Mouse (Mus musculus) spleen, adult 2 months (tissue): Measurements from ENCODE around the gene Plcd1. TPM values are rescaled to one million over a fixed set of nuclear protein-coding genes. Genes with fewer than 3 reads are reported as not detected.

Experiments
- DNase-seq, 2 experiments: peaks; one replicate each; pipeline versions ENCODE4 v3.0.0 to v3.0.0-alpha.2; 2012 to 2021; ENCODE audit warnings: low spot score in 2 of 2, low read depth in 1 of 2
- H3K27ac ChIP-seq: fragments of 200-500 bp; 2 replicates; pipeline ENCODE4 v1.5.1; 2012; ENCODE audit warnings: low read length, inconsistent platforms; ENCODE audit not compliant: insufficient read depth
- H3K27me3 ChIP-seq: fragments of 200-500 bp; 2 replicates; pipeline ENCODE4 v1.6.1; 2012; ENCODE audit warnings: mild to moderate bottlenecking, moderate library complexity, low read length, inconsistent platforms; ENCODE audit not compliant: control insufficient read depth, insufficient read depth
- H3K36me3 ChIP-seq: fragments of 200-500 bp; 2 replicates; pipeline ENCODE4 v1.6.1; 2012; ENCODE audit warnings: mild to moderate bottlenecking, low read length, inconsistent platforms; ENCODE audit not compliant: control insufficient read depth, insufficient read depth
- H3K4me1 ChIP-seq: fragments of 200-500 bp; 2 replicates; pipeline ENCODE4 v1.6.1; 2011; ENCODE audit warnings: inconsistent platforms; ENCODE audit not compliant: control insufficient read depth, insufficient read depth, insufficient read length
- H3K4me3 ChIP-seq: fragments of 200-500 bp; 2 replicates; pipeline ENCODE4 v1.5.1; 2011; ENCODE audit warnings: mild to moderate bottlenecking, inconsistent platforms; ENCODE audit not compliant: insufficient read depth, insufficient read length; ENCODE audit errors: extremely low read depth
- CTCF ChIP-seq: fragments of 200-500 bp; IDR thresholded peaks from 2 replicates; pipeline ENCODE4 v1.5.1; 2011; ENCODE audit warnings: mild to moderate bottlenecking, inconsistent platforms; ENCODE audit not compliant: insufficient read depth, insufficient read length, insufficient replicate concordance; ENCODE audit errors: extremely low read depth
- POLR2A ChIP-seq: fragments of 200-500 bp; IDR thresholded peaks from 2 replicates; pipeline ENCODE4 v1.6.1; 2011; ENCODE audit warnings: low read depth, low read length, inconsistent platforms
- WGBS: fragments of 180-500 bp; shearing (Covaris S2); methylation state at CpG from one replicate; pipeline ENCODE4 v1.1.7; 2018; 5-methylcytosine and 5-hydroxymethylcytosine counted together
- polyA plus RNA-seq: library from polyadenylated mRNA; depleted of rRNA; stranded (reverse); fragments of >200 nt; gene quantifications from 2 replicates; pipeline ENCODE4 v1.2.3, GENCODE M21; 2012

Gene Plcd1
- polyA plus RNA-seq, 1 experiment, result 6.3 TPM

DNA sequence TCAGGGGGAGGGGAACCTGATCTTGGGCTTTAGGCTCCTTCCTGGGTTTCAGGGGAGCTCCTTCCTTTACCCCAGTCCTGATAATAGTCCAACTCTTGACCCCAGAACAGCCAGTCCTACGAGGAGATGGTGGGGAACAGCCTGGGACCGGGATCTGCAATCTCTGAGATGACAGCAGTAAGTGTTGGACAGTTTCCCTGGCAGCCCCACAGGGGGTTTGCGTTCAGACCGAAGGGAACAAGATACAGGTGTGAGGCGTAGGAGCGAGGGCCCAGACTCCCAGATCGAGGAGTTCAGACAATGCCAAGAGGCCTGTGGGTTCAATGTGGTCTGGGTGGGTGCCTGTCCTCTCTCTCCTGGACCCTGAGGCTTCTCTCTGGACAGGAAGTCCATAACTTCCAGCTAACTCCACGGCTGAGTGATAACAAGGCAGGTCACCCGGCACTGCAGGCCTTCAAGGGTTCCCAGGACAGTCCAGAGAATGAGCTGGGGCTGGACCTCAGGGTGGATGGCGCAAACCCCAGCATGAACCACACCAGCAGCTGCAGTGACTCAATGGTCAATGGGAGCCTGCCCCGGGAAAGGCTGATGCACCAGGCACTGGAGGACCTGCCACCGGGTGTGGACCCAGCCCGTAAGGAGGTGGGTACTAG, 23.0 kb downstream of the Plcd1 start:
- no peak for DNase-seq
- Histone ChIP-seq H3K27ac (no peak overlapping the region), H3K27me3 (no peaks in the 10 kb centered on the region), H3K4me1 (no peaks in the 10 kb centered on the region), H3K4me3 (no peak overlapping the region), H3K36me3 (no peaks in the 10 kb centered on the region)
- WGBS, result 87% methylated on average over 13 of the region's 13 CpGs
- TF ChIP-seq POLR2A (no peak), CTCF (no peak)

DNA sequence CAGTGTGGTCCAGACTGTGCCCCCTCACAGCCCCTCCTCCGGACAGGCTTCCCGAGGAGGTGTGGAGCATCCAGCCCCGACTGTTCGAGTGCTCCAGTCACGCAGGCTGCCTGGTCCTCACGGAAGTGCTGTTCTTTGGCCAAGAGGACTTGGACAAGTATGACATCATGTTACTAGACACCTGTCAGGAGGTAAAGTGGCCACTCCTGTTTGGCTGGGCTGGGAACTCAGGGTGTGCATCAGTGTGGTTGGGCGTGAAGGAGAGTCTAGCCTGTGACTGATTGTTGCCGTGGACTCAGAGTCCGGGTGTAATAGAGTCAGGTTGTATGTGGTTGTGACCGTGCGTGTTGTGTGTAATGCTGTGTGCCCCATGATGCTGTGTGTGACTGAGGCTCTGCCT, 25.0 kb downstream of the Plcd1 start:
- TF ChIP-seq CTCF (no peak), POLR2A (no peak)
- Histone ChIP-seq H3K27ac (no peak overlapping the region), H3K4me3 (no peak overlapping the region), H3K27me3 (no peaks in the 10 kb centered on the region), H3K4me1 (no peaks in the 10 kb centered on the region), H3K36me3 (no peaks in the 10 kb centered on the region)
- no peak for DNase-seq
- 93% methylated on average over 11 of the region's 11 CpGs for WGBS

DNA sequence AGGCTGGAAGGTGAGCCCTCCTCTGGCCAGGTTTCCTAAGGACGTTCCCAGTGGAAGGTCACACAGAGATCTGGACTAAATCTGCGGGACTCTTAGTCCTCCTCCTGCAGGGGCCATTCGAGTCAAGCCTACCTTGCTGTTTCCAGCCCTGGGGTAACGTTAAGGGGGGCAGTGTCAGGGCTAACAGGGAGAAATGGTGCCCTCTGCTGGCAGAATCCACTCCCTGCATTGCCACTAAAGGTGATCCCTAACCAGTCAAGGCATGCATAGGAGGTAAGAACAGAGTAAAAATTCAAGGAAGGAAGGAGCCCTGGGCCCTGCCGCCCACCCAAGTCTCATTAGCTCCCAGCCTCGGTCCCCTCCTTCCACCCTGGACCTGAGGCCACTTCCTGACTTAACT, 25.7 kb downstream of the Plcd1 start:
- Histone ChIP-seq H3K4me3 (no peak overlapping the region), H3K36me3 (no peaks in the 10 kb centered on the region), H3K27me3 (no peaks in the 10 kb centered on the region), H3K4me1 (no peaks in the 10 kb centered on the region), H3K27ac (no peak overlapping the region)
- TF ChIP-seq POLR2A (no peak), CTCF (peak; percentile 74; the same call in 1 of the 2 replicates)
- DNase-seq, result peak in 1 of 2 experiments; percentile 44
- 7% methylated on average over 6 of the region's 6 CpGs for WGBS

DNA sequence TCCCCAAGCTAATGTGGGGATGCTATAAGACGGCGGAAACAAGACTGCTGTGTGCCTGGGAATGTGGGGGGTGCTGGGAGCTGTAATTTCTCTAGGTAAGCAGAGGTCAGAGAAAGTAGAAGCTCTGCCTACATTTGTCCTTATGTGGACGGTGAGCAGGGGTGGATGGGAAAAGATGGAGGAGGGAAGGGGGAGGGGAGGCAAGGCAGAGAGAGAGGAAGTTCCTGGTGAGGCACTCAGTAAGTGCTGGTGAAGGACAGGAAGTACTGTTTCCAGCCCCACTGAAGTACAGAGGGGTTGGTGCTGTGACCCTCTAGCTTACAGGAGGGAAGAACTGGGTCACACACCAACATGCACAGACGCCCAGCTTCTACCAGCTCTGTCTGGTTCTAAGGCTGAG, 29.0 kb downstream of the Plcd1 start:
- no peak for TF ChIP-seq CTCF
- TF ChIP-seq POLR2A, result no peak
- Histone ChIP-seq H3K4me1 (no peaks in the 10 kb centered on the region), H3K4me3 (no peak overlapping the region), H3K27me3 (no peaks in the 10 kb centered on the region), H3K27ac (no peak overlapping the region), H3K36me3 (no peaks in the 10 kb centered on the region)
- whole genome bisulfite sequencing, result 45% methylated on average over 4 of the region's 4 CpGs
- DNase-seq, result no peak

DNA sequence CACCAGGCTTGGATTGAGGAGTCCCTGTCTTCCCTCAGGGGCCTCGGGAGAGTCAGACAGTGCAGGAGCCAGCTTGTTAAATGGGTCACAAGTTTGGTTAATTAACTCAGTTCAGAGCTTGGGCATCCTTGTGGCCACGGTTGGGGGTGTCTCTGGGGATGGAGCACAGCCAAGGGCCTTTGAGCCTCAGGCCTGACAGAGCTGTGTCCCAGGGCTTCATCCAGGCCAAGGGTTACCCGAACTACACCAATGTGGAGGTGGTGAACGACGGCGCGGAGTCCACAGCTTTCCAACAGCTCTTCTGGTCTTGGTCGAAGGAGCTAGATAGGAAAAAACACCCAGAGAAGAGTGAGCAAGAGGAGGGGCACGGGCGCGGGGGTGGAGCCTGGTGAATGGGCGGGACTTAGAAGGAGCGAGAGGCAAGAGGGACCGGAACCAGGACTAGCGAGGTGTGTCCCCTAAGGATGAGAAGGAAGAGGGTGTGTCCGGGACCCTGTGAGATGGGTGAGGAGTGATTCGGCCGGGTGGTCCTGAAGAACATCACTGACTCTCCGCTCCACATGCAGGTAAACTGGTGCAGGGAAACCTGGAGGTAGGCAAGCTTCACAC, 30.2 kb downstream of the Plcd1 start:
- WGBS, result 53% methylated on average over 19 of the region's 19 CpGs
- no peaks in the 10 kb centered on the region for H3K4me1 ChIP-seq
- no peaks in the 10 kb centered on the region for H3K36me3 ChIP-seq
- H3K4me3 ChIP-seq, result peak overlapping the region; percentile 39; the same call in 1 of the 2 replicates
- no peaks in the 10 kb centered on the region for H3K27me3 ChIP-seq
- TF ChIP-seq CTCF, result no peak
- no peak for TF ChIP-seq POLR2A
- no peak overlapping the region for H3K27ac ChIP-seq
- DNase-seq, result no peak

DNA sequence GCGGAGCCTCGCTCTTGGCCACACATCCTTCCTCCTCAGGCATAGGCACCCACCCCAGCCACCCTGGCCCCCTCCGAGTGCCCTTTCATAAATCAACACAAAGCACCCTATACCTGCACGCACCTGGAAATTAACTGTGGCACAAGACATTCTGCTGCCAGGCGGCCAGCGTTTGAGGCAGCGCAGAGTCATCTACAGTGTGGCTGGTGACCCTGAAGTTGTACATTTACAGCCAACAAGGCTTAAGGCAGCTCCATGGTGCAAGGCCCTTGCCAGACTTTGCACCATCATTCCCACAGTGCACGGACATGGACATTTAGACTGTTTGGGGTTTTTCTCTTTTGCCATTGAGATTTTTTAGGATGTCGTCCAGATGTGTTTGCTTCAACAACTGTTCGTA, 32.6 kb downstream of the Plcd1 start:
- Histone ChIP-seq H3K36me3 (no peaks in the 10 kb centered on the region), H3K27me3 (no peaks in the 10 kb centered on the region), H3K4me1 (no peaks in the 10 kb centered on the region), H3K27ac (no peak overlapping the region), H3K4me3 (no peak overlapping the region)
- DNase-seq, result no peak
- no peak for TF ChIP-seq CTCF
- TF ChIP-seq POLR2A, result no peak
- 86% methylated on average over 10 of the region's 10 CpGs for WGBS

DNA sequence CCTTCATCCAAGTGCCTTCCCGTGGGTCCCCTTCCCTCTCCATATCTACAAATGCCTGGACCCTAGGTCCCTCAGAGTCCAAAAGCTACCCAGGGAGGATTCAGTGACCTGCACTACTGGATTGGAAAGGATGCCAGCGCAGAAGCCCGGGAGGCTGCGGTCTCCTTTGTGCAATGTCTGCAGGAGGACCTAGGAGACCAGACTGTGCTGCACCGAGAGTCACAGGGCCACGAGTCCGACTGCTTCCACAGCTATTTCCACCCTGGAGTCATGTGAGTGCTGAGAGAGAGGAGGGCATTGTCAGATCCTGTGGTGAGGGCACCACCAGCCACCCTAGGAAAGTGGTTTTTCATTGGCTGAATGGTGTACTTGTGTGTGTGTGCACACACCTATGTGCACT, 35.1 kb downstream of the Plcd1 start:
- Histone ChIP-seq H3K36me3 (no peaks in the 10 kb centered on the region), H3K4me3 (no peak overlapping the region), H3K27me3 (no peaks in the 10 kb centered on the region), H3K27ac (no peak overlapping the region), H3K4me1 (no peaks in the 10 kb centered on the region)
- no peak for DNase-seq
- 88% methylated on average over 7 of the region's 7 CpGs for WGBS
- no peak for TF ChIP-seq CTCF
- TF ChIP-seq POLR2A, result no peak
